Mouse (Mus musculus): ENCODE results near the gene Prl7d1. TPM values are rescaled to one million over a fixed set of nuclear protein-coding genes. Genes with fewer than 3 reads are reported as not detected.
"Not testable (repeated sequence)": the region's sequence is repeated elsewhere in the genome, so short reads cannot be mapped to it uniquely, and the experiment has no call there.

Prl7d1 gene
- total RNA-seq (2014; fragmentation: Nextera tagmentation): not detected in 2 replicates
- 0.05 TPM in 1 of 2 replicates, not detected in the other for total RNA-seq (2017)
- polyA plus RNA-seq (2012): not detected in 2 replicates

GRCm38 (mm10) chr13:27716636-27717035, at the start of gene Prl7d1:
Gene Prl7d1, minus strand, starts transcription at chr13:27716736.
- no peak for TF ChIP-seq TAL1 (conservative IDR thresholded peaks at IDR 0.05; ENCODE audit: low read depth, low read length)
- TF ChIP-seq GATA2 (IDR thresholded peaks at IDR 0.05; ENCODE audit: borderline replicate concordance, low read depth, low read length): no peak
- TF ChIP-seq GATA1 (IDR thresholded peaks at IDR 0.05; ENCODE audit: borderline replicate concordance, low read length): no peak
- H3K4me1 ChIP-seq (ENCODE audit: insufficient read depth, low read depth, low read length): no peaks in the 10 kb centered on the region
- no peaks in the 10 kb centered on the region for H3K27me3 ChIP-seq (ENCODE audit: insufficient read depth, low read length)
- H3K9me3 ChIP-seq (replicated peaks): no peaks in the 10 kb centered on the region
- no peak for DNase-seq (ENCODE audit: low spot score)
- no peak for ATAC-seq (ENCODE audit: extremely low read depth, insufficient number of reproducible peaks, low FRiP score, poor library complexity, severe bottlenecking)
- H3K36me3 ChIP-seq (replicated peaks): no peaks in the 10 kb centered on the region
- H3K4me3 ChIP-seq (ENCODE audit: low read depth, low read length): no peak within 1 kb of the TSS

GRCm38 (mm10) chr13:27734512-27735186, 18.1 kb upstream of the Prl7d1 start:
- no peak; the same call in 1 of the 2 replicates for ATAC-seq (ENCODE audit: extremely low read depth, insufficient number of reproducible peaks, low FRiP score, poor library complexity, severe bottlenecking)
- TF ChIP-seq TAL1 (conservative IDR thresholded peaks at IDR 0.05; ENCODE audit: low read depth, low read length) (no peak), GATA1 (IDR thresholded peaks at IDR 0.05; ENCODE audit: borderline replicate concordance, low read length) (no peak), POLR2AphosphoS5 (IDR thresholded peaks at IDR 0.05; ENCODE audit: insufficient replicate concordance, low read depth, low read length) (no peak), GATA2 (IDR thresholded peaks at IDR 0.05; ENCODE audit: borderline replicate concordance, low read depth, low read length) (no peak), CTCF (IDR thresholded peaks at IDR 0.05; ENCODE audit: low read depth, low read length) (no peak)
- no peak for DNase-seq (ENCODE audit: low spot score)

GRCm38 (mm10) chr13:27730286-27730959, 13.9 kb upstream of the Prl7d1 start:
- H3K4me3 ChIP-seq (ENCODE audit: low read depth, low read length): not testable (repeated sequence)

More at GRCm38 (mm10) chr13:27734512-27735186, 18.1 kb upstream of the Prl7d1 start:
- Histone ChIP-seq H3K4me3 (ENCODE audit: low read depth, low read length) (no peak overlapping the region), H3K9me3 (replicated peaks) (no peaks in the 10 kb centered on the region), H3K27me3 (ENCODE audit: insufficient read depth, low read length) (no peaks in the 10 kb centered on the region), H3K4me1 (ENCODE audit: insufficient read depth, low read depth, low read length) (no peaks in the 10 kb centered on the region), H3K36me3 (replicated peaks) (no peaks in the 10 kb centered on the region)

GRCm38 (mm10) chr13:27725057-27725456, 8.5 kb upstream of the Prl7d1 start:
- H3K9me3 ChIP-seq (replicated peaks); H3K4me1 ChIP-seq (ENCODE audit: insufficient read depth, low read depth, low read length); H3K27me3 ChIP-seq (ENCODE audit: insufficient read depth, low read length); DNase-seq (ENCODE audit: low spot score); ATAC-seq (ENCODE audit: extremely low read depth, insufficient number of reproducible peaks, low FRiP score, poor library complexity, severe bottlenecking); H3K36me3 ChIP-seq (replicated peaks); H3K4me3 ChIP-seq (ENCODE audit: low read depth, low read length): not testable (repeated sequence)

More at GRCm38 (mm10) chr13:27730286-27730959, 13.9 kb upstream of the Prl7d1 start:
- ATAC-seq (ENCODE audit: extremely low read depth, insufficient number of reproducible peaks, low FRiP score, poor library complexity, severe bottlenecking); H3K9me3 ChIP-seq (replicated peaks); H3K27me3 ChIP-seq (ENCODE audit: insufficient read depth, low read length); H3K36me3 ChIP-seq (replicated peaks); H3K4me1 ChIP-seq (ENCODE audit: insufficient read depth, low read depth, low read length); DNase-seq (ENCODE audit: low spot score): not testable (repeated sequence)

- no peaks in the 10 kb centered on the region for H3K36me3 ChIP-seq (replicated peaks)
- no peaks in the 10 kb centered on the region for H3K4me1 ChIP-seq (ENCODE audit: insufficient read depth, low read depth, low read length)
- no peaks in the 10 kb centered on the region for H3K9me3 ChIP-seq (replicated peaks)
- DNase-seq (ENCODE audit: low spot score) (no peak), ATAC-seq (ENCODE audit: extremely low read depth, insufficient number of reproducible peaks, low FRiP score, poor library complexity, severe bottlenecking) (no peak)
- no peaks in the 10 kb centered on the region for H3K27me3 ChIP-seq (ENCODE audit: insufficient read depth, low read length)
- H3K4me3 ChIP-seq (ENCODE audit: low read depth, low read length): no peak overlapping the region
- no peak for TF ChIP-seq GATA2 (IDR thresholded peaks at IDR 0.05; ENCODE audit: borderline replicate concordance, low read depth, low read length)
- TF ChIP-seq TAL1 (conservative IDR thresholded peaks at IDR 0.05; ENCODE audit: low read depth, low read length): no peak
- TF ChIP-seq POLR2AphosphoS5 (IDR thresholded peaks at IDR 0.05; ENCODE audit: insufficient replicate concordance, low read depth, low read length): no peak
- no peak for TF ChIP-seq GATA1 (IDR thresholded peaks at IDR 0.05; ENCODE audit: borderline replicate concordance, low read length)
- no peak for TF ChIP-seq CTCF (IDR thresholded peaks at IDR 0.05; ENCODE audit: low read depth, low read length)
Observed at GRCm38 (mm10) chr13:27706521-27706920, 10.0 kb downstream of the Prl7d1 start.

- Histone ChIP-seq H3K36me3 (replicated peaks) (no peaks in the 10 kb centered on the region), H3K4me1 (ENCODE audit: insufficient read depth, low read depth, low read length) (no peaks in the 10 kb centered on the region), H3K27me3 (ENCODE audit: insufficient read depth, low read length) (no peaks in the 10 kb centered on the region), H3K9me3 (replicated peaks) (no peaks in the 10 kb centered on the region), H3K4me3 (ENCODE audit: low read depth, low read length) (no peak within 1 kb of the TSS)
- no peak for ATAC-seq (ENCODE audit: extremely low read depth, insufficient number of reproducible peaks, low FRiP score, poor library complexity, severe bottlenecking)
- TF ChIP-seq GATA2 (IDR thresholded peaks at IDR 0.05; ENCODE audit: borderline replicate concordance, low read depth, low read length): no peak
- no peak for TF ChIP-seq CTCF (IDR thresholded peaks at IDR 0.05; ENCODE audit: low read depth, low read length)
- TF ChIP-seq POLR2AphosphoS5 (IDR thresholded peaks at IDR 0.05; ENCODE audit: insufficient replicate concordance, low read depth, low read length): no peak
- TF ChIP-seq GATA1 (IDR thresholded peaks at IDR 0.05; ENCODE audit: borderline replicate concordance, low read length): no peak
- TF ChIP-seq TAL1 (conservative IDR thresholded peaks at IDR 0.05; ENCODE audit: low read depth, low read length): no peak
- DNase-seq (ENCODE audit: low spot score): no peak
Observed at GRCm38 (mm10) chr13:27667936-27668335, 48.6 kb downstream of the Prl7d1 start, which contains the start of gene Prl7a2. Gene Prl7a2, minus strand, starts transcription at chr13:27668036.

Measured in G1E (cell line).